Mouse (Mus musculus) C2C12 (cell line): ENCODE results near the gene Fpr1.
A peak's percentile ranks its signal among the peaks of the same experiment; 100 is the strongest.

Source experiments
- CTCF ChIP-seq: IDR thresholded peaks from one replicate; pipeline ENCODE4 v1.5.1; 2011; ENCODE audit not compliant: control insufficient read depth, insufficient read depth, insufficient read length
- FOSL1 ChIP-seq: IDR thresholded peaks from one replicate; pipeline ENCODE4 v1.8.0; 2011; ENCODE audit warnings: mild to moderate bottlenecking, low read length; ENCODE audit not compliant: poor library complexity, insufficient read depth, severe bottlenecking
- MAX ChIP-seq: IDR thresholded peaks from one replicate; pipeline ENCODE4 v1.6.1; 2011; ENCODE audit warnings: mild to moderate bottlenecking, control low read depth
- MYOD1 ChIP-seq: IDR thresholded peaks from one replicate; pipeline ENCODE4 v1.6.1; 2011; ENCODE audit warnings: low read depth; ENCODE audit not compliant: control insufficient read depth, insufficient read length

- TF ChIP-seq CTCF: no peak
- TF ChIP-seq MAX: no peak
- TF ChIP-seq MYOD1: peak; percentile 5
- TF ChIP-seq FOSL1: no peak
These were observed 27.1 kb downstream of the Fpr1 start for GRCm38 (mm10) chr17:17856612-17857011.
